Mouse (Mus musculus) testis, adult 2 months (tissue): ENCODE measurements around the gene Acp2. TPM values are rescaled to one million over a fixed set of nuclear protein-coding genes. Genes with fewer than 3 reads are reported as not detected.

Experiments used
- H3K27ac ChIP-seq: fragments of 200-500 bp; 2 replicates; pipeline ENCODE4 v1.5.1; 2012; ENCODE audit warnings: low read depth, low read length; ENCODE audit not compliant: control insufficient read depth, insufficient read depth
- H3K27me3 ChIP-seq: fragments of 200-500 bp; 2 replicates; pipeline ENCODE4 v1.6.1; 2012; ENCODE audit warnings: mild to moderate bottlenecking, low read length, moderate library complexity; ENCODE audit not compliant: control insufficient read depth, insufficient read depth
- H3K36me3 ChIP-seq: fragments of 200-500 bp; 2 replicates; pipeline ENCODE4 v1.6.1; 2012; ENCODE audit warnings: mild to moderate bottlenecking, low read length; ENCODE audit not compliant: control insufficient read depth, insufficient read depth
- H3K4me1 ChIP-seq: fragments of 200-500 bp; 2 replicates; pipeline ENCODE4 v1.6.1; 2012; ENCODE audit warnings: low read length; ENCODE audit not compliant: control insufficient read depth, insufficient read depth
- H3K4me3 ChIP-seq: fragments of 200-500 bp; 2 replicates; pipeline ENCODE4 v1.5.1; 2012; ENCODE audit warnings: low read depth, mild to moderate bottlenecking, low read length, moderate library complexity, mixed read lengths; ENCODE audit not compliant: control insufficient read depth
- CTCF ChIP-seq: fragments of 200-500 bp; IDR thresholded peaks from 2 replicates; pipeline ENCODE4 v1.5.1; 2012; ENCODE audit warnings: low read depth, mild to moderate bottlenecking, inconsistent platforms, low read length, moderate library complexity; ENCODE audit not compliant: control insufficient read depth, insufficient read depth, insufficient replicate concordance
- POLR2A ChIP-seq: fragments of 200-500 bp; IDR thresholded peaks from 2 replicates; pipeline ENCODE4 v1.6.1; 2012; ENCODE audit warnings: low read depth, mild to moderate bottlenecking, inconsistent platforms, low read length, moderate library complexity; ENCODE audit not compliant: control insufficient read depth
- polyA plus RNA-seq: library from polyadenylated mRNA; depleted of rRNA; stranded (reverse); fragments of >200 nt; gene quantifications from 2 replicates; pipeline ENCODE4 v1.2.3, GENCODE M21; 2012

Gene Acp2
- polyA plus RNA-seq, 1 experiment: 11.9 TPM

- TF ChIP-seq CTCF: no peak
- no peak overlapping the region for H3K27ac ChIP-seq
- no peaks in the 10 kb centered on the region for H3K4me1 ChIP-seq
- H3K4me3 ChIP-seq: no peak overlapping the region
- H3K27me3 ChIP-seq: no peaks in the 10 kb centered on the region
- peaks cover 4% of the 10 kb centered on the region for H3K36me3 ChIP-seq
Measured at GRCm38 (mm10) chr2:91164991-91165390, 37.7 kb upstream of the Acp2 start.

DNA sequence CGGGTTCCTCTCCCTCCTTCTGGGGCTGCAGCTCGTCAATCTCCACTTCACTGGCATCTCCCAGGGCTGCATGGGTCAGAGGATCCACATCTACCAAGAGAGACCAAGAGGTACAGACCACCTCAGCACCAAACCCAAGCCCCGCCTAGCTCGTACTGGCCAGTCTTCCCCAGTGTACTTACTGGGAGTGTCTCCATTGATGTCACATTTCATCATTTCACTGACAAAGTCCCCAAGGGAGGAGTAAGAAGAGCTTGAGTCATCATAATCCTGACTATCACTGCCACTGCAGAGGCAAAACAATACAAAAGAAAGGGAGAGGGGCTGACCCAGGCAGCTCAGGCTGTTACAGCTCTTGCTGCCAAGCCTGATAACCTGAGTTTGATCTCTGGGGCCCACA lies 35.1 kb upstream of the Acp2 start:
- H3K36me3 ChIP-seq: peaks cover 6% of the 10 kb centered on the region
- H3K27ac ChIP-seq: no peak overlapping the region
- no peak for TF ChIP-seq POLR2A
- no peak for TF ChIP-seq CTCF
- H3K4me3 ChIP-seq: no peak overlapping the region
- H3K27me3 ChIP-seq: no peaks in the 10 kb centered on the region
- no peaks in the 10 kb centered on the region for H3K4me1 ChIP-seq

- no peaks in the 10 kb centered on the region for H3K27me3 ChIP-seq
- H3K4me1 ChIP-seq: no peaks in the 10 kb centered on the region
- H3K36me3 ChIP-seq: peaks cover 6% of the 10 kb centered on the region
- H3K27ac ChIP-seq: no peak overlapping the region
- H3K4me3 ChIP-seq: no peak overlapping the region
- TF ChIP-seq POLR2A (no peak), CTCF (no peak)
Measured at GRCm38 (mm10) chr2:91169587-91170322, 32.9 kb upstream of the Acp2 start.

DNA sequence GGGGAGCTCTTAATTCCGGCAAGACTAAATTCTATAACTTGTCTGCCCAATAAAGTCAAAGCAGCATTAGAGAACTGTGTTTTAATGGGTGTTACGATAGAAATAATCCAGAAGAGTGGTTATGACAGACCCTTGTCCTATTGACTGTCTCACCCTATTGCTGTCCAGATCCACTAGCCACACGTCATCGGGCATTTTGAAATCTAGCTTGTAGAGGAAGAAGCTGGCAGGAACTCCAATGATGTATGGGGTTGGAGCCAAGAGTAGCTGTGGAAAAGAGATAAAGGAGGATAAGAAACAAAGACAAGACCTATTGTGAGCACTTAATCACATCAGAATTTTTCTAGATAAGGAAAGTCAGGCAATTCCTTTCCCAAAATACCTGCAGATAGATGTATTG lies 27.2 kb upstream of the Acp2 start:
- H3K4me1 ChIP-seq: no peaks in the 10 kb centered on the region
- no peak overlapping the region for H3K4me3 ChIP-seq
- H3K27ac ChIP-seq: no peak overlapping the region
- no peak for TF ChIP-seq POLR2A
- TF ChIP-seq CTCF: no peak
- no peaks in the 10 kb centered on the region for H3K27me3 ChIP-seq
- H3K36me3 ChIP-seq: peaks cover 2% of the 10 kb centered on the region

DNA sequence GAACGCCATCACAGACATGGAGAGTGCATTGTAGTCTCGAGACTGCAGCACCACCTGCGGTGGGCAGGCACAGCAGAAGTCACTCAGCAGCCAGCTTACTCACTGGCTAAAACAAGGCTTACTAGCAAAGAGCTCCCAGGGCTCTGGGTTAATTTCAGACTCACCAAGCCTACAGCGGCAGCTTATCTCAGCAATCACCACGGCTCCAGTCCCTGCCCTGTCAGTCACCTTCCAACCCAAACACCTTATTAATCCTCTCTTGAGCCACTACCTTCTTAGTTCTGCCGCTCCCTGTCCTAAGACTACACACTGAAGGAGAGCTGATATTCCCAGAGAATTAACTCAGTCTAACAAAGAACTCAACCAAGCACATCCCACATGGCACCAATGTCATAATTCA lies 26.5 kb upstream of the Acp2 start:
- peaks cover 2% of the 10 kb centered on the region for H3K36me3 ChIP-seq
- H3K27me3 ChIP-seq: no peaks in the 10 kb centered on the region
- TF ChIP-seq POLR2A (no peak), CTCF (no peak)
- no peak overlapping the region for H3K4me3 ChIP-seq
- H3K4me1 ChIP-seq: no peaks in the 10 kb centered on the region
- no peak overlapping the region for H3K27ac ChIP-seq

DNA sequence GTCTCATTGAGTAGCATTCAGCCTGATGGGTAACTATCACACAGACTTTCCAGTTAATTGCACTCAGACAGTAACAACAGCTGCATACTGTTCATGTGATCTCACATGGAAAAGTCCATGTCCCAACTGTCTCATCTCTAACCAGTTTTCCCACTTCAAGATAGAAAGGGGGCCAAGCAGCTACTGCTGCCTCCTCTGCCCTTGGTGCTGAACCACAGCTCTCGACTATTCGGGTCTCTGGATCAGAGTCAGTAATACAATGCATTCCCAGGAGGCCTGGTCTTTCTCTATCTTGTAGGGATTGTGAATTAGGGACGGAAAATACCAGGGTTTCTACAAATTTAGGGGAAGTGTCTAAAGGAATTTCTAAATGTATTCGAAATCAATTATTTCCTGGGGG lies 22.9 kb upstream of the Acp2 start:
- no peaks in the 10 kb centered on the region for H3K36me3 ChIP-seq
- TF ChIP-seq POLR2A: no peak
- no peak for TF ChIP-seq CTCF

DNA sequence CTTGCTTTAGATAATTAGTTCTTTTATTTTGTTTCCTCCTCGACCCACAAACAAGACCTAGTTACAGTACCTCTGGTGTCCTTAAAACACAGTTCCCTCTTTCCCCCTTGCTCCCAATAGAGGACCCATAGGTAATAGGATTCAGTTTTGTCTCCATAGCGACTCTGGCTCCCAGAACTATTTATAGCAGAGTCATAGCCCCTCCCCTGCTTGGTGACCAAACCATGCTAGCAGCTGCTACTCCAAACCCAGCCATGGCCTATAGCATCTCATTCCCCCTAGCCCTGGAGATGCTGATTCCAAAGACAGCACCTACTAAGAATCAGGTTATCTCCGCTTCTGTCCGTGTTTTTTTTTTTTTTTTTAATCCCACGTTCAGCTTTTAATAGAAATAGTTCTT lies 22.0 kb upstream of the Acp2 start:
- Histone ChIP-seq H3K4me1 (peaks cover 14% of the 10 kb centered on the region), H3K4me3 (no peak overlapping the region), H3K27me3 (no peaks in the 10 kb centered on the region), H3K36me3 (no peaks in the 10 kb centered on the region), H3K27ac (no peak overlapping the region)
- no peak for TF ChIP-seq CTCF
- TF ChIP-seq POLR2A: no peak

More for the DNA sequence above, 22.9 kb upstream of the Acp2 start:
- H3K4me1 ChIP-seq: peaks cover 14% of the 10 kb centered on the region
- no peaks in the 10 kb centered on the region for H3K27me3 ChIP-seq
- H3K4me3 ChIP-seq: no peak overlapping the region
- no peak overlapping the region for H3K27ac ChIP-seq
